Mouse (Mus musculus): Measurements from ENCODE around the gene Rgs11. TPM values are rescaled to one million over a fixed set of nuclear protein-coding genes. Genes with fewer than 3 reads are reported as not detected.

The Rgs11 gene
- polyA plus RNA-seq, 1 experiment from 2014 or later, result 1.7 TPM

DNA sequence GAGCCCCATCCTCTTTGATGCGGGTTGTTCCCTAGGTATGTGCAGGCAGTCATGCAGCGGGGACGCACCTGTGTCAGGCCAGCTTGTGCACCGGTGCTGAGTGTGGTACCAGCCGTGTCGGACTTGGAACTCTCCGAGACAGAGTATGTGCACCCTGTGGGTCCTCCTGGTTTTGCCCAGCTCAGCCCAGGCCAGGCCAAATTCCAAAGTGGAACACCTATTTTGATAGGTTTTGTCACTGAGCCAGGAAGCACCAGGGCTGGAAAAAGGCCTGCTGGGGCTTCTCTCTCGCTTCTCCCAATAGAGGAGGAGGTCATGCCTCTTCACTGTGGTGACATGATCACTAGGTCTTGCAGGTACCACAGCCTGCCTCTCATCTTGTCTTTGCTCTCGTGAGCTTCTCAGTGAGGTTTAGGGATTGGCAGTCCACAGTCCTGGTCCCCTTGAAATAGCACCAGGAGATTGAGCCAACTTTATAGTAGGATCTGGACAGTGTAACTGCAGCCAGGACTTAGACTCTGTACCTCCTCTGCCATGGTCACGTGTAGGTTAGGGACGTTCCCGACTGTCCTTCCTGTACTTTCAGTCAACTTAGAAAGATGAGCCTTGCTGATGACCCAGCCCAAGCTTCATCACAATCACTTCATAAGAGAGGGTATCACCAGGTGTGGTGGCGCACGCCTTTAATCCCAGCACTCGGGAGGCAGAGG lies 10.1 kb upstream of the Rgs11 start:
- DNase-seq (ENCODE audit: low spot score), result no peak
- peaks cover 97% of the 10 kb centered on the region for H3K36me3 ChIP-seq (ENCODE audit: control insufficient read depth, insufficient read depth, low read length)
- H3K4me3 ChIP-seq (ENCODE audit: low read depth, low read length), result no peak overlapping the region
- ATAC-seq, result no peak
- H3K9me3 ChIP-seq (replicated peaks; ENCODE audit: control insufficient read depth, low read length), result no peaks in the 10 kb centered on the region
- H3K9ac ChIP-seq (ENCODE audit: low read length), result no peak overlapping the region
- 97% methylated on average over 15 of the region's 15 CpGs for WGBS
- no peaks in the 10 kb centered on the region for H3K27me3 ChIP-seq (replicated peaks; ENCODE audit: control insufficient read depth, insufficient read depth, low read length)
- H3K27ac ChIP-seq (ENCODE audit: low read depth, low read length), result no peak overlapping the region
- H3K4me1 ChIP-seq (ENCODE audit: control insufficient read depth, insufficient read depth, low read length), result no peaks in the 10 kb centered on the region
- no peak overlapping the region for H3K4me2 ChIP-seq (ENCODE audit: low read length)

DNA sequence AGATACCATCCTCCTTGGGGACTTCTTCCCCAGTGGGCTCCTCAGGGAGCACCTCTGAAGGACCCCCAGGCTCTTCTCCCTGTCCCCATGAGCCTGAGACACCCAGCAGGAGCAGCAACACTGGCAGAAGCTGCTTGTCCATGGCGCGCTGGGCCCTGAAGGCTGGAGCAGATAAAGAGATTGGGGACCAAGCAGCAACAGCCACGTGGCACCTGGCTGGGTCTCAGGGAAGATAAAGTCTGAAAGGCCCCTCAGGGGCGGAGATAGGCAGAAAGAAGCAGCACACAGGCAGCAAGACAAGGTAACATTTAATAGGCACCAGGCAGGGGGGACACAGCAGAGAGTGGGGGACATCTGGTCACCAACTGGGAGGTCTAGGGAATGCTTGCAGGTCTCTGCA lies 3.9 kb upstream of the Rgs11 start, which contains the start of gene Pdia2:
TSS of gene Pdia2 (minus strand) at position 196 of the 400 bp plus-strand sequence.
- no peaks in the 10 kb centered on the region for H3K9me3 ChIP-seq (replicated peaks; ENCODE audit: control insufficient read depth, low read length)
- peaks cover 6% of the 10 kb centered on the region; the same call in 1 of the 2 replicates for H3K4me1 ChIP-seq (ENCODE audit: control insufficient read depth, insufficient read depth, low read length)
- WGBS, result 79% methylated on average over 4 of the region's 4 CpGs
- H3K9ac ChIP-seq (ENCODE audit: low read length), result no peak within 1 kb of the TSS
- no peak within 1 kb of the TSS for H3K4me3 ChIP-seq (ENCODE audit: low read depth, low read length)
- no peak within 1 kb of the TSS for H3K4me2 ChIP-seq (ENCODE audit: low read length)
- H3K27ac ChIP-seq (ENCODE audit: low read depth, low read length), result no peak within 1 kb of the TSS
- H3K36me3 ChIP-seq (ENCODE audit: control insufficient read depth, insufficient read depth, low read length), result peaks cover 40% of the 10 kb centered on the region
- ATAC-seq (no peak), DNase-seq (ENCODE audit: low spot score) (no peak)
- peaks cover 37% of the 10 kb centered on the region for H3K27me3 ChIP-seq (replicated peaks; ENCODE audit: control insufficient read depth, insufficient read depth, low read length)

DNA sequence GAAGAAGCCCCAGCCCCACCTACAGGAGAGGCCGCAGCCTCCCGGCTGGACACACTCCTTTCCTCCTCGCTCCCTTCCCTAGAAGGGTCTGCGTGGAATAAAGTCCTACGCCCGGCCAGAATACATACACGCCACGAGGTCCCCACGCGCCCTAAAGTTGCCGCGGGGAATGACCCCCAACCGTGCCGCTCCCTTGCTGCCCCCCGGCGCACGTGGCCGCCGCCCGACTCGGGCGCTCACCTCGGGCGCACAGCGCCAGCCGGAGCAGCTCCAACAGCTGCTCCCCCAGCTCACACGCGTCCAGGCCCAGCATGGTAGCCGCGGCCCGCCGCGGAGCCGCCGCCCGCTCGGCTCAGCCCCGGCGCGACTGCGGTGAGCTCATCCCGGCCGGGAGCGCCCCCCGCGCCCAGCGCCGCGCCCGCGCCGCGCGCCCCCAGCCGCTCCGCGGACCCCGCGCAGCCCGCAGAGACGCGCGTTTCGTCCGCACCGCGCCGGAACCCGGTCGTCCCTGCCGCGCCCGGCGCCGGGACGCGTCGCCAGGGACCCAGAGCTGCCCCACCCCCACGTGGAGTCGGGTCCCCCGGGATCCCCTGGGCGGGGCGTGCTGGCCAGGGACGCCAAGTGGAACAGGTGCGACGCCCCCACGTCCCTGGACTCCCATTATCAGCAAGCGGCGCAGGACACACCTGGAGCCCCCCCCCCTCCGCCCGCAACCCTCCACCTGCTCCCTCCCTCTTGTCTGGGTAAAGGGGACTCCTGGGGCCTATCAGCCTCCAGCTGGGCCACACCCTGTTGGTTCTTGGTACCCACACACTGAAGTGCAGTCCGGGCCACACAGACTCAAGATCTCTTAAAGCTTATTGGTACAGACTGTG lies 1.7 kb upstream of the Rgs11 start:
- DNase-seq (ENCODE audit: low spot score) (peak; percentile 51), ATAC-seq (peak; percentile 66)
- Histone ChIP-seq H3K36me3 (ENCODE audit: control insufficient read depth, insufficient read depth, low read length) (peaks cover 18% of the 10 kb centered on the region), H3K9ac (ENCODE audit: low read length) (peak overlapping the region; percentile 69), H3K4me3 (ENCODE audit: low read depth, low read length) (peak overlapping the region; percentile 46), H3K9me3 (replicated peaks; ENCODE audit: control insufficient read depth, low read length) (no peaks in the 10 kb centered on the region), H3K4me1 (ENCODE audit: control insufficient read depth, insufficient read depth, low read length) (peaks cover 6% of the 10 kb centered on the region; the same call in 1 of the 2 replicates), H3K27me3 (replicated peaks; ENCODE audit: control insufficient read depth, insufficient read depth, low read length) (peaks cover 49% of the 10 kb centered on the region), H3K4me2 (ENCODE audit: low read length) (peak overlapping the region; percentile 95), H3K27ac (ENCODE audit: low read depth, low read length) (no peak overlapping the region)
- WGBS, result under 1% methylated on average over 86 of the region's 92 CpGs

DNA sequence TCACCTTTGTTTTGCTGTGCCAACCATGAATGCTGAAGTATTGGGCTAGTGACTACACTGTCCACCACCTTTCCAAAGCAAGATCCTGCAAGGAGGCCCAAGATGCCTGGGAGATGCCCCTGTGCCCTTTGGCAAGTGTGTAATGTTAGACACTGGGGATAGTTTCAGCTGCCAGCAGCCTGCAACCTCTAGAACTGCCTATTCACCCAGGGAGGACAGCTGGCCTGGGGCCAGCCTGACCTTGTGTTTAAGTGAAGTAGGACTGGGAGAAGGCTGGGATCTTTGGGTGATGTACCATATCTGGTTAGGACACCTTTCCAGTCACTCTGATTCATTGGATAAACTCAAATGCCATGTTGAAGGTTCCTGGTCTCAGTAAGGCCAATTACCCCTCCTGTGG lies 753 bp upstream of the Rgs11 start:
- Histone ChIP-seq H3K27ac (ENCODE audit: low read depth, low read length) (no peak overlapping the region), H3K27me3 (replicated peaks; ENCODE audit: control insufficient read depth, insufficient read depth, low read length) (peaks cover 49% of the 10 kb centered on the region), H3K36me3 (ENCODE audit: control insufficient read depth, insufficient read depth, low read length) (peaks cover 10% of the 10 kb centered on the region), H3K9me3 (replicated peaks; ENCODE audit: control insufficient read depth, low read length) (no peaks in the 10 kb centered on the region), H3K4me2 (ENCODE audit: low read length) (peak overlapping the region; percentile 95; the same call in 1 of the 2 replicates), H3K9ac (ENCODE audit: low read length) (no peak overlapping the region), H3K4me1 (ENCODE audit: control insufficient read depth, insufficient read depth, low read length) (peaks cover 6% of the 10 kb centered on the region; the same call in 1 of the 2 replicates), H3K4me3 (ENCODE audit: low read depth, low read length) (no peak overlapping the region)
- ATAC-seq (no peak), DNase-seq (ENCODE audit: low spot score) (no peak)

DNA sequence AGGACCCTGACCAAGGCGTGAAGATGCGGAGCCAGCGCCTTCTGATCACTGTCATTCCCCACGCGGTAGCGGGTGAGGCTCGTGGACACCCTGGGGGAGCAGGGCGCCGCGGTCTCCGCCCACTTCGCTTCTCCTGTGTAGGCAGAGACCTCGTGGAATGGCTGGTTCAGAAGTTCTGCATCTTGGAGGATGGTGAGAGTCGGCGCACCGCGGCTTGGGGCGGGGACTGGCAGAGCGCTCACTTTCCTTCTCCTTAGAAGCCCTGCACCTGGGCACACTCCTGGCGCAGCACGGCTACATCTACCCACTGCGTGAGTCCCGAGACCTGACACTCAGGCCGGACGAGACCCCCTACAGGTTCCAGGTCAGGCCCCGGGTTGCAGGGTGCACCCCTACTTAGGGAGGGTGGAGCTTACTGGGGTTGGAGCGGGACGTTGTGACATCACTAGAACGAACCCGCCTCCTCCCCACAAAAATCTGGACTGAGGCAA lies 615 bp downstream of the Rgs11 start:
- Histone ChIP-seq H3K4me1 (ENCODE audit: control insufficient read depth, insufficient read depth, low read length) (peaks cover 6% of the 10 kb centered on the region; the same call in 1 of the 2 replicates), H3K4me2 (ENCODE audit: low read length) (peak overlapping the region; percentile 78), H3K9me3 (replicated peaks; ENCODE audit: control insufficient read depth, low read length) (no peaks in the 10 kb centered on the region), H3K27ac (ENCODE audit: low read depth, low read length) (no peak overlapping the region), H3K36me3 (ENCODE audit: control insufficient read depth, insufficient read depth, low read length) (no peaks in the 10 kb centered on the region), H3K9ac (ENCODE audit: low read length) (peak overlapping the region; percentile 29; the same call in 1 of the 2 replicates), H3K27me3 (replicated peaks; ENCODE audit: control insufficient read depth, insufficient read depth, low read length) (peaks cover 49% of the 10 kb centered on the region), H3K4me3 (ENCODE audit: low read depth, low read length) (peak overlapping the region; percentile 36)
- 2% methylated on average over 30 of the region's 30 CpGs for WGBS
- DNase-seq (ENCODE audit: low spot score) (peak; percentile 33), ATAC-seq (no peak)

DNA sequence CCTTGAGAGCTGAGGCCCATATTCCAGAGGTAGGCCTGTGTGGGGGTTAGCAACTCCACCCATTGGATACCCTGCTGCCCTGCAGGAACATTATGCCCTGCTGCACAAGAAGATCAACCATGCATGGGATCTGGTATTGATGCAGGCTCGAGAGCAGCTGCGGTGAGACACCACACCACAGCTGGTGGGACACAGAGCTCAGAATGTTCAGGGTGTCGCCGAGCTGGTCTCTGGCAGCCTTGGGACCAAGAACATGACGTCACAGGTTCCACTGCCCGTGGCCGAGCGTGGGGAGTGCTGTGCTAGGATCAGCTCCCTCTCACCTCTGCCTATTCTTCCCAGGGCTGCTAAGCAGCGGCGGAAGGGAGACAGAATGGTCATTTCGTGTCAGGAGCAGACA lies 2.0 kb downstream of the Rgs11 start:
- Histone ChIP-seq H3K36me3 (ENCODE audit: control insufficient read depth, insufficient read depth, low read length) (no peaks in the 10 kb centered on the region), H3K4me1 (ENCODE audit: control insufficient read depth, insufficient read depth, low read length) (peaks cover 6% of the 10 kb centered on the region; the same call in 1 of the 2 replicates), H3K9me3 (replicated peaks; ENCODE audit: control insufficient read depth, low read length) (no peaks in the 10 kb centered on the region), H3K4me3 (ENCODE audit: low read depth, low read length) (no peak overlapping the region), H3K9ac (ENCODE audit: low read length) (no peak overlapping the region), H3K27me3 (replicated peaks; ENCODE audit: control insufficient read depth, insufficient read depth, low read length) (peaks cover 48% of the 10 kb centered on the region), H3K4me2 (ENCODE audit: low read length) (no peak overlapping the region), H3K27ac (ENCODE audit: low read depth, low read length) (no peak overlapping the region)
- WGBS, result 28% methylated on average over 11 of the region's 11 CpGs
- ATAC-seq (no peak), DNase-seq (ENCODE audit: low spot score) (no peak)

DNA sequence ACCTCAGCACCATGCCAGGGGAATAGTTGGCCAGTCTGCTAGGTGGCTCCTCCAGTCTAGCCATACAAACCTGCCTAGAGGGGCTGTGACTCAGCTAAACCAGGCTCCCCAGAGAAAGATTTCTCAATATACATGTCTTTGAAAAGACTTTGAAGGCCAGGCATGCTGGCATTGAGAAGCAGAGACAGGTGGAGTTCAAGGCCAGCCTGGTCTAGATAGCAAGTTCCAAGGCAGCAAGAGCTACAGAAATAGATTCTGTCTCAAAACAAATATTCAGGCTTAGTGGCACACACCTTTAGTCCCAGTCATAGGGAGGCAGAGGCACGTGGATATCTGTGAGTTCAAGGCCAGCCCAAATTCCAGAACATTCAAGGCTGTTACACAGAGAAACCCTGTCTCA lies 3.6 kb downstream of the Rgs11 start:
- Histone ChIP-seq H3K4me3 (ENCODE audit: low read depth, low read length) (no peak overlapping the region), H3K9me3 (replicated peaks; ENCODE audit: control insufficient read depth, low read length) (no peaks in the 10 kb centered on the region), H3K36me3 (ENCODE audit: control insufficient read depth, insufficient read depth, low read length) (no peaks in the 10 kb centered on the region), H3K4me2 (ENCODE audit: low read length) (no peak overlapping the region), H3K9ac (ENCODE audit: low read length) (no peak overlapping the region), H3K4me1 (ENCODE audit: control insufficient read depth, insufficient read depth, low read length) (peaks cover 6% of the 10 kb centered on the region; the same call in 1 of the 2 replicates), H3K27me3 (replicated peaks; ENCODE audit: control insufficient read depth, insufficient read depth, low read length) (peaks cover 37% of the 10 kb centered on the region), H3K27ac (ENCODE audit: low read depth, low read length) (no peak overlapping the region)
- ATAC-seq (no peak), DNase-seq (ENCODE audit: low spot score) (no peak)
- WGBS, result 61% methylated on average over 1 of the region's 1 CpGs

DNA sequence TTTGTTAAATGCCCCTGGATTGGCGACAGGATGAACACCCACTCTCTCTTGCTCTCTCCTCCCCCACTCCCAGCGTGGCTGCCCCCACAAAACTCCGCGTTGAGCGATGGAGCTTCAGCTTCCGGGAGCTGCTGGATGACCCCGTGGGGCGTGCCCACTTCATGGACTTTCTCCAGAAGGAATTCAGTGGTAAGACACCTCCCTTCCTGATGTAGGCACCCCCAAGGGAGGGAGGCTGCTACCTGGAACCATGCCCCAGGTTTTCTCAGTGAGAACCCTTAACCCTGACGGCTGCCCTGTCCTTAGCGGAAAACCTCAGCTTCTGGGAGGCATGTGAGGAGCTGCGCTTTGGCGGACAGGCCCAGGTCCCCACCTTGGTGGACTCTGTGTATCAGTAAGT lies 4.9 kb downstream of the Rgs11 start, which contains the start of gene Arhgdig:
TSS of gene Arhgdig (minus strand) at position 101 of the 400 bp plus-strand sequence.
- H3K27me3 ChIP-seq (replicated peaks; ENCODE audit: control insufficient read depth, insufficient read depth, low read length), result peaks cover 24% of the 10 kb centered on the region
- no peak for DNase-seq (ENCODE audit: low spot score)
- no peak within 1 kb of the TSS for H3K9ac ChIP-seq (ENCODE audit: low read length)
- ATAC-seq, result no peak
- peaks cover 6% of the 10 kb centered on the region; the same call in 1 of the 2 replicates for H3K4me1 ChIP-seq (ENCODE audit: control insufficient read depth, insufficient read depth, low read length)
- H3K36me3 ChIP-seq (ENCODE audit: control insufficient read depth, insufficient read depth, low read length), result no peaks in the 10 kb centered on the region
- H3K4me2 ChIP-seq (ENCODE audit: low read length), result no peak within 1 kb of the TSS
- 86% methylated on average over 12 of the region's 12 CpGs for WGBS
- H3K4me3 ChIP-seq (ENCODE audit: low read depth, low read length), result no peak within 1 kb of the TSS
- H3K27ac ChIP-seq (ENCODE audit: low read depth, low read length), result no peak within 1 kb of the TSS
- H3K9me3 ChIP-seq (replicated peaks; ENCODE audit: control insufficient read depth, low read length), result no peaks in the 10 kb centered on the region
